Mouse (Mus musculus) spleen, adult 18-20 months (tissue): ENCODE measurements around the gene Ccdc157.

Experiments used
- DNase-seq, 2 experiments: peaks; one replicate each; pipeline ENCODE4 v3.0.0; 2022; ENCODE audit warnings: mixed read lengths in 2 of 2

The Ccdc157 gene

DNA sequence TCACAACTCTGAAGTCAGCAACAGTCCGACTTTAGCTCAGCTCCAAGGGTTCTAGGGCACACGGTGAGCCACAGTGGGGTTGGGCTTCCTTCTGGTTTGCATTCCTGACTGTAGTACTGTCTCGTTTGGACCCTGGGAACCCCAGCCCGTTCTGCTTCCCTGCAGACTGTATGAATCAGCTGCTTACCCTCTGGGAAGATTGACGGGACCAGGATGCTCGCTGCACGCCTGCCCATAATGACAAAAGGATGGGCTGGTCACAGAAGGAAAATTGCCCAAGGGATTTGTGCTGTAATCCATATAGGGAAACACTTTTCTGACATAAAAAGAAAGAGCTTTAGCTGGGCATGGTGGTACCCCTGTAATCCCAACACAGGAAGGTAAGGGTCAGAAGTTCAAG lies 61.3 kb downstream of the Ccdc157 start:
- no peak for DNase-seq

DNA sequence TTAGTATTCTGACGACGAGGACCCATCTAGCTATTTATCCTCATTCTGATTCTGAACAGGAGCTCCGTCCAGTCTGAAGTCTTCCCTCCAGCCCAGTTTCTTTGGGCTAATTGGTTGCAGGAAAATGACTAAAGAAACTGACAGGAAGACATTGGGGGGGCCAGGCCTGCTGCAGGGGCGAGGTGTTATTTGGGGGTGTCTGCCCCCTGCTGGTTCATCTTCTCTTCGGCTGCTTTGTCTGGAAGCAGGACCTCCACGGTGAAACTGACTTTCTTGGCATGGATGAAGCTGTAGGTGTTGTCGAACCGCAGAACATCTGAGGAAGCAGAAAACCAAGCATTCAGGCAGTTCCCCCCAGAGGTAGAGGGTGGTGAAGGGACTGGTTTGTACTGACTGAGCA lies 62.0 kb downstream of the Ccdc157 start:
- DNase-seq = peak in 1 of 2 experiments; percentile 16

DNA sequence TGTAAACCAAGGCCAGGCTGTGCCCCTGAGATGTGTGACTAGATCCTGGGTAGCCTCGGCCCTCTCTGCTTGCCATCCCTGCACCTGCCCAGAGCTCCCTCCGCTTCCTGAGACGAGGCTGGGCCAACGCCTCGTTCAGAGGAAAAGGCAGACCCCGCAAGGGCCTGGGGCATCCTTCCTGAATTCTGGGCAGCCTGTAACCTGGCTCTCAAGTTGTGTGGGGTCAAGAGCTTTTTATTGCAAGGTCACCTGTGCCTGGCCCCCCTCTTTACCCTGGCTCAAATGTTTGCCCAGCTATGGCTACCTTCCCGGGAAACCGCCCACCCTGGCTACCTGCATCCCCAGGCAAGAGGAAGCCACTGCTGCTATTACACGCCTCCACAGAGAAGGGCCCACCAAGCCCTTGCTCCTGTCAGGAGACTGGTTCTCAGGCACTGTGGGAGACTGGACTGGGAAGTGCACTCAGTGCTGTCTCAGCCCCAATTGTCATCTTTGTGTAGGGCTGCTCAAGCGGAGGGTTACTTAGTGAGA lies 62.9 kb downstream of the Ccdc157 start:
- DNase-seq = peak in 1 of 2 experiments; percentile 19

DNA sequence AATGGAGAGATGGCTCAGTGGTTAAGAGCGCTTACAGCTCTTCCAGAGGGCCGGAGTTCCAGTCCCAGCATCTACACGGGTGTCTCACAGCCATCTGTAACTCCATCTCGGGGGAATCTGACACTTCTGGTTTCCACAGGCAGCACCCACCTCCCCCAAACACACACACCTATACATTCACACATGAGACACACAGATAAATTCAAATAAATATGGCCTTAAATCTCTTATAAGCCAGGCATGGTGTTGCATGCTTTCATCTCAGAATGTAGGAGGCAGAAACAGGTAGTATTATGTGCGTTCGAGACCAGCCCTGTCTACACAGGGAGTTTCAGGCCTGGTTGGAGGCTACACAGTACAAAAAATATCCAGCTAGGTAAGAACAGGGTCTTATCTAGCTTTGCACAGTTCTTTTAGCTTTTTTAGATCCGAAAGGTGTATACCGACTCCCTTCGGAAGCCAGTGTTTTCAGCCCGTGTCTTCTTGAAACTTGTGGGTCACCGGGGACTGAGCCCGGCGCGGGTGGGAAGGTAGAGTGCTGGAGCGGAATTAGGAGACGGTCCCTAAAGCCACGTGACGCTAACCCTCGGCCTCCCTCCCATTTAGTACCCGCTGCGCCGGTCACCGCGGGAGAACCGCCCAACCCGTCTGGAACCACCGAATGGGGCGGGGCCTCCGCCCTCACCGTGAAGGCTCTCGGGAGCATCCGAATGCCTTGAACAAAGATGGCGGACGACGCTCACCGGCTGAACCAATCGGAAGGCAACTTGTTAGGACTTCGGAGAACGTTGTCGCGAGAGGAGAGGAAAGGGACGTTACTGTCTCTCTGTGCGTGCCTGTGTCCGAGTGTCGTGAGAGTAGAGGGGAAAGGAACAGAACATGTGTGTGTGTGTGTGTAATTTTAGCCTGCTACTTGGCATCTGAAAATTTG lies 63.8 kb downstream of the Ccdc157 start:
- peak; percentile 95 to 97 for DNase-seq

DNA sequence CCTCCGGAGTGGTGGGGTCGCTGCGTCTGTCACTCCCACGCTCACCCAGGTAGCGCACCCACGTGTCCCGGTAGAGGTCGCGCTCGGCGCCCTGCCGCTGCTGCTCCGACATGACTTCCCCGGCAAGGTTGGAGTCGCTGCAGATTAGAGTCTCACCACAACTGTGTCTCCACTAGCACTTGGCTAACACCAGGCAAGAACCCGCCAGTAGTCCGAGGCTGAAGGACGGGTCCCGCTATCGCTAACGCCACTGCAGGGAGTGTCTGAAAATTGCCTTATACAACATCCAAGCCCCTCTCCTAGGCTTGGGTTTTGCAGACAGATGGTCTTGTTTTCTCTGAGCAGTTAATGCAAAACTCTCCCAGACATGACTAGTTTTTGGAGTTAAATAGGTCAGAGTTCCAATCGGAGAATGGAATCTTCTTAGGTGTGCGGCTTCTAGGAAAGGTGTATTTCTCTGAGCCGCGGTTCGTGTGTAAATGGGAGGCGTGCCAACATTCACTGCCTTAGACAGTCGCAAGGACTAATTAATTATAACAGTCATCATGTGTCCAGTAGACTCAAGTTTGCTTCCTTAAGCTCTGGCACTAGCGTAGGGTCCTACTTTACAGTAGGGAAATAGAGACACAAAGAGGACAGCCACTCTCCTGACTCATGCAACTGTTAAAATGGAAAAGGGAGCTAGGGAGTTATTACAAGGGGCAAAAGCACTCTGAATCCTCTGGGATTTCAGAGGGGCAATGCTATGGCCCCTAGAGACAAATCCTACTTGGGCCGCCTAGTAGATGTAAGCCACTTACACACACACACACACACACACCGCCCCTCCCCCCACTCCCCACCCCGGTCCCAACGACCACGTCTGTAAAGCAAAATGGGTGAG lies 64.7 kb downstream of the Ccdc157 start, which contains the start of gene Mtfp1:
TSS of gene Mtfp1 (minus strand) at position 275 of the 883 bp plus-strand sequence.
- DNase-seq = peak; percentile 52 to 62

DNA sequence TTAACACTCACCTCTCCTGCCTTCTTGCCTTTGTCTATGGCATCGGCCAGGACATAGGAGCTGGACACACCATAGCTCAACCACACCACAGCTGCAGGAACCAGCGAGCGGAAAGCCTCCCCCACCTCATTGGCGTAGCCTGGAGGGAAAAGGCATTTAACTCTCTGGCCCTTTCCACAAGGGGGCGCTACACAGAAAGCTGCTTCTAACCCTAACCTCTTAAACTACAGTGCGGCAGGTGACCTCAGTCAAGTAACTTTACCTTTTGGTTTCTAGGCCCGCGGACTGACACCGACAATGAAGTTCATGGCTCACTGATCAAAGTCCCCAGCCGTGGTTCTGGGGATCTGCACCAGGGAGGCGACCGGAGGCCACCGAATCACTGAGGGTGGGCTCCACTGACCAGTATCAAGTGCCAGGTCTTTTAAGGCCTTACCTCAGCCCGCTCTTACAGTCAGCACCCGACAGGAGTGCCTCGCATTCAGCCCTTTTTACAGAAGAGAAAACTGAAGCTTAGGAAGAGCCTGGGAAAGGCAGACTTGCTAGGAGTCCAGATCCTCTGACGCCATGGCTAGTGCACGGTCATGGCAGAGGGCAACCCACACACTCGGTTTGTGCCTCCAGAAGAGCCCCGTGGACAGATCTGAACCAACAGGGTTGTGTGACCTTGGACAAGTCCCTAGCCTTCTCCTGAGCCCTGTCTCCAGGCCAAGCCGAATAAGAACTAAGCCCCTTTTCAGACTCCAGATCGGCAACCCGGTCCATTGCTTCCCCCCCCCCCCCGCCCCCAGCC lies 65.5 kb downstream of the Ccdc157 start:
- peak; percentile 34 to 69 for DNase-seq

DNA sequence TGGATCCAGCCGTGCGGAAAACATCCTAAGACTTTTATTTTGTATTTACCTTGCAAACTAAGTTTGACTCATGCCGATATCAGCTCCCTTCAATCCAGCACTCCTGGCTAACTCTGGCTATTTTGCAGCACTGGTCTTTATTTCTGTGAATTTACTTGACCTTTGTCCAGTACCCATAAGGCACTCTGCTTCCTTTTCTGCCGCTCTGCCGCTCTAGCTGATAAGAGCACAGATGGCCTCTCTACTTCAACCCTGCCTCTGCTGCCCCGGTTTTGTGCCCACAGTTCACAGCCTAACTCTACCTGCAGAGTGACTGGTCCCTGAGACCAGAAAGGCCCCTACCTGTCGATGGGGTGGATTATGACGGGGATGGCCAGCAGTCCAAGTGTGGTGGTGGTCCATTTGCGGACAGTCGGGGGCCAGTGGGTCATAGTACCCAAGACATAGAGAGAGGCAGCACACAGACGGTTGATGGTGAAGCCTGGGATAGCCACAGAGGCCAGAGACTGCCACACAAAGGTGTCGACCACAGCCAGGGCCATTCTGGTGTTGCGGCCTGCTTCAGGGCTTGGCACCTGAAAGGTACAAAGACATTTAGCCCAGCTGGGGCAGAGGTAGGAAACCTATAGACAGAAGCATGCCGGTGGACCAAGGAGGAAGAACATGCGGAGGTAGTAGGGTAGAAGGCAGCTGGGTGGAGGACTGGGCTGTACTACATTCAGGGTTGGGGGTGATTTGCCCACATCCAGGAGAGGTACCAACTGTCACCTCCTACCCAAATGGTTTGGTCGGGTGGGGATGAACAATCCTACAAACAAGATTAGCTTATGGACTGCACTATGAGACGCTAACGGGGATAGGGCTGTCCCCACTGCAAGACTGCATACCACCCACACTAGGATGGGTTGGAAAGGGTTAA lies 66.4 kb downstream of the Ccdc157 start:
- peak in 1 of 2 experiments; percentile 5 for DNase-seq
